Mouse (Mus musculus) limb, embryonic 14.5 days (tissue): Measurements from ENCODE around the gene Otub1. TPM values are rescaled to one million over a fixed set of nuclear protein-coding genes. Genes with fewer than 3 reads are reported as not detected.
A peak's percentile ranks its signal among the peaks of the same experiment; 100 is the strongest.

Experiments used
- ATAC-seq: fragments of 200-750 bp; cut with Nextera tagmentation; 2 replicates; pipeline ENCODE4 v1.8.0; 2017; ENCODE audit warnings: low read depth, moderate number of reproducible peaks, moderate TSS enrichment; ENCODE audit not compliant: low FRiP score
- DNase-seq: peaks from one replicate; pipeline ENCODE4 v3.0.0-alpha.2; 2015; ENCODE audit warnings: low spot score
- H3K27ac ChIP-seq: fragments of 300-500 bp; sonication (generic); replicated peaks from 2 replicates; pipeline ENCODE4 v1.5.1; 2014; ENCODE audit warnings: low read depth, mild to moderate bottlenecking, low read length, moderate library complexity, mixed read lengths
- H3K27me3 ChIP-seq: fragments of 300-500 bp; sonication (generic); 2 replicates; pipeline ENCODE4 v1.6.1; 2014; ENCODE audit warnings: low read length, mixed read lengths; ENCODE audit not compliant: control insufficient read depth, insufficient read depth
- H3K36me3 ChIP-seq: fragments of 300-500 bp; sonication (generic); 2 replicates; pipeline ENCODE4 v1.6.1; 2014; ENCODE audit warnings: mild to moderate bottlenecking, low read length, moderate library complexity, mixed read lengths; ENCODE audit not compliant: control insufficient read depth, insufficient read depth
- H3K4me1 ChIP-seq: fragments of 300-500 bp; sonication (generic); 2 replicates; pipeline ENCODE4 v1.6.1; 2014; ENCODE audit warnings: antibody characterized with exemption, low read length, mixed read lengths; ENCODE audit not compliant: control insufficient read depth, insufficient read depth
- H3K4me2 ChIP-seq: fragments of 300-500 bp; sonication (generic); replicated peaks from 2 replicates; pipeline ENCODE4 v1.6.1; 2014; ENCODE audit warnings: low read depth, mild to moderate bottlenecking, low read length, moderate library complexity; ENCODE audit not compliant: severe bottlenecking
- H3K4me3 ChIP-seq: fragments of 300-500 bp; sonication (generic); replicated peaks from 2 replicates; pipeline ENCODE4 v1.5.1; 2014; ENCODE audit warnings: low read length
- H3K9ac ChIP-seq: fragments of 300-500 bp; sonication (generic); 2 replicates; pipeline ENCODE4 v1.6.1; 2014; ENCODE audit warnings: mild to moderate bottlenecking, low read depth, low read length, moderate library complexity; ENCODE audit not compliant: severe bottlenecking
- H3K9me3 ChIP-seq: fragments of 300-500 bp; sonication (generic); 2 replicates; pipeline ENCODE4 v1.6.1; 2016; ENCODE audit warnings: low read length; ENCODE audit not compliant: control insufficient read depth
- POLR2A ChIP-seq: fragments of 200-500 bp; IDR thresholded peaks from 2 replicates; pipeline ENCODE4 v1.8.0; 2012; ENCODE audit warnings: inconsistent platforms, mild to moderate bottlenecking, moderate library complexity, borderline replicate concordance; ENCODE audit not compliant: insufficient read depth, insufficient read length; ENCODE audit errors: extremely low read depth
- WGBS: fragments of 180-500 bp; shearing (Covaris S2); extraction: QIAGEN DNeasy Blood & Tissue Kit; methylation state at CpG from one replicate; pipeline ENCODE4 v1.1.7; 2014; 5-methylcytosine and 5-hydroxymethylcytosine counted together
- polyA plus RNA-seq, 2 experiments: library from polyadenylated mRNA; depleted of rRNA in 1 of 2; stranded (reverse) in 1 of 2; unstranded in 1 of 2; fragments of >200 nt; fragmentation: Nextera tagmentation in 1 of 2; extraction: Ambion mirVana in 1 of 2; gene quantifications; 2 replicates each; pipeline versions ENCODE4 v1.2.1 to v1.2.3; 2012 to 2014

Gene Otub1
- polyA plus RNA-seq, 2 experiments: 157 to 203 TPM

DNA sequence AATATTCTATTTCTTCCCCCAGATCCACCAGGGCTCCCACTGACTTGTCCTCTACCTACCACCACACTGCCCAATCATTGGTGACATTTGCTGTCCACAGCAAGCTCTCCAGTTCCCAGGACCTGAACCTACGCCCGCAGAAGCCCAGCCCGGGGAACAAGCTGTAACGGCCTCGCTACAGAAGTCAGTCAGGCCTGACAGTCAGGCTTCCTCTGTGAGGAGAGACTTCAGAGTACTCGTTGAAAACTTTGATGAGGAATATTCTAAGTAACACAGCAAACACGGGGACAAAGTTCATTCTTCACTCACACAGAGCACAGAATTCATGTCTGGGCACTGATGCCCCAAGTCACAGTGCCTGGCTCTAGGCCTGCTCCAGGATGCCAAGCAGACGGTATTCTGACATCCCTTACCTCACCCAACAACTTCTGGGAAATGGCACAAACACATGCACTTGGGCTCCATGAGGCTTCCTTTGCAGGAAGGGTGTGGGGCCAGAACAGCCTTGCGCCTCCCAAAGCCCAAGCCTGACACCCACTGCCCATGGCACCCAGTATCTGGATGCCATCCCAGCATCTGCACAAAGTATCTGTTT, 19.1 kb upstream of the Otub1 start:
- no peaks in the 10 kb centered on the region for H3K27me3 ChIP-seq
- no peak overlapping the region for H3K27ac ChIP-seq
- H3K36me3 ChIP-seq: peaks cover 46% of the 10 kb centered on the region
- ATAC-seq: no peak
- no peak overlapping the region for H3K9ac ChIP-seq
- H3K9me3 ChIP-seq: no peaks in the 10 kb centered on the region
- no peak for TF ChIP-seq POLR2A
- no peak overlapping the region for H3K4me2 ChIP-seq
- DNase-seq: no peak
- no peak overlapping the region for H3K4me3 ChIP-seq
- H3K4me1 ChIP-seq: no peaks in the 10 kb centered on the region
- 83% methylated on average over 9 of the region's 9 CpGs for WGBS

DNA sequence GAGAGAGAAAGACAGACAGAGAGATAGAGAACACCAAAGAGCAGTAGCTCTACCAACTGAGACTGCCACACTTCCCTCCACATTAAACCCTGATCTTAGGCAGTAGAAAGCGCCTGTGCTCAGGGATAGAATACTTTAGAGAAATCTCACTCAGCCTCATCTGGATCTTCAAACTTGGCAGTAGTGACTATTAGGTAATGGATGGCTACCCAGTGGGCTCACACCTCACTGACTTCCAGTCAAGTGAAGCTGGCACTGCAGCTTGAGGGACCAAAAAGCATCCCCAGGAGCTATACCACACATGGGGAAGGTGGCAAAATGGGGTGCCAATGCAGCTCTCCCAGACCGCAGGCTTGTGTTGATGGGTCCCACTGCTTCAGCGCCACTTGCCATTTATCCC, 18.1 kb upstream of the Otub1 start:
- Histone ChIP-seq H3K9me3 (no peaks in the 10 kb centered on the region), H3K9ac (no peak overlapping the region), H3K27me3 (no peaks in the 10 kb centered on the region), H3K4me3 (no peak overlapping the region), H3K27ac (no peak overlapping the region), H3K4me1 (no peaks in the 10 kb centered on the region), H3K36me3 (peaks cover 37% of the 10 kb centered on the region), H3K4me2 (no peak overlapping the region)
- WGBS: 88% methylated on average over 3 of the region's 3 CpGs
- TF ChIP-seq POLR2A: no peak
- no peak for DNase-seq
- no peak for ATAC-seq

DNA sequence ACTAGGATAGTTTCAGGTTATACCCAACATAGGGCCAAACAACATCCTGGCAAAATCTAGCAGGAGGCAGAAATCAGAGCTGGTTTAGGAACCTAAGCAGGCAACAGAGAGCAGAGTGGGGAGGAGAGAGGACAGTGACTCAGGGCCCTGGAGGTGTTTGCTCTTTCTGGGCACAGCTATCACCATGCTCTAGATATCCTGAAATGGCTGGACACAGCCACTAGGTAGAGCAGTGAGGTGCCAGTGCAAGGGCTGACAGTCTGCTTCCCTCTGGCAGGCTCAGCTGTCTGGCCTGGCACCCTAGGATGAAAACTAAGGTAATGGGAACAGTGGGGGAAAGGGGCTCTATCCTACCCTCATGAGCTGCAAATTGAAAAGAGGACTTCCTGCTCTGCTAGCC, 17.4 kb upstream of the Otub1 start:
- Histone ChIP-seq H3K9me3 (no peaks in the 10 kb centered on the region), H3K4me1 (no peaks in the 10 kb centered on the region), H3K4me2 (no peak overlapping the region), H3K27me3 (no peaks in the 10 kb centered on the region), H3K27ac (no peak overlapping the region), H3K4me3 (no peak overlapping the region), H3K9ac (no peak overlapping the region), H3K36me3 (peaks cover 30% of the 10 kb centered on the region)
- TF ChIP-seq POLR2A: no peak
- DNase-seq (no peak), ATAC-seq (no peak)

DNA sequence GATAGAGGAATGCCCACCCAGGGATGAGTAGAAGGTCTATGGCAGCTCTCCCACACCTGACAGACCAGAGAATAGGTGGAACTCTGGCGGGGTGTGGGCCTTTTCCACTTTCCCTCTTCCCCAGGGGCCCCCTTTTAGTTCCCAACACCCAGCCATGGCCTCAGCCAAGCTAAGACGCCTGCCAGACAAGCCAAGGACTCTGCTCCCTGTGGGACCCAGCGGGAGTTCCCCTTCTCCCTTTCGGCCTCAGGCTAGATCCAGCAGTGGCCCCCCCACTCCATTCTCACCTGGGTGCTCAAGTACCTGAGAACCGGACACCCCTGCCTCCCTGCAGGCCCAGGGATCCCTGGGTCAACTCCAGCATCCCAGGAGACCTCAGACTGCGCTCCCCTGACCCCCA, 16.1 kb upstream of the Otub1 start:
- H3K27me3 ChIP-seq: no peaks in the 10 kb centered on the region
- H3K4me1 ChIP-seq: peaks cover 3% of the 10 kb centered on the region; the same call in 1 of the 2 replicates
- H3K4me2 ChIP-seq: no peak overlapping the region
- H3K36me3 ChIP-seq: peaks cover 17% of the 10 kb centered on the region
- no peak for ATAC-seq
- H3K9me3 ChIP-seq: no peaks in the 10 kb centered on the region
- no peak overlapping the region for H3K4me3 ChIP-seq
- H3K9ac ChIP-seq: no peak overlapping the region
- no peak overlapping the region for H3K27ac ChIP-seq
- WGBS: 87% methylated on average over 6 of the region's 6 CpGs
- no peak for TF ChIP-seq POLR2A
- DNase-seq: no peak

DNA sequence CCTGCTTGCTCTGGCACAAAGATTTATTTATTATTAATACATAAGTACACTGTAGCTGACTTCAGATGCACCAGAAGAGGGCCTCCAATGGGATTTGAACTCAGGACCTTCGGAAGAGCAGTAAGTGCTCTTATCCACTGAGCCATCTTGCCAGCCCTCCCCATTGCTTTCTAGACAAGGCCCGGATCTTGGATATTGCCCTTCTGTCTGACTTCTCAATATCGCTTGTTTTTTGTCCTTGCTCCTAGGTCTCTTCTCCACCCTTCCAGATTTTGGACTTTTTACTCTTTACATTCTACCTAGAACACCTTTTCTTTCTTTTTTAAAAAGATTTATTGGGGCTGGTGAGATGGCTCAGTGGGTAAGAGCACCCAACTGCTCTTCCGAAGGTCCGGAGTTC, 12.6 kb upstream of the Otub1 start:
- H3K27ac ChIP-seq: no peak overlapping the region
- 95% methylated on average over 5 of the region's 5 CpGs for WGBS
- no peak for TF ChIP-seq POLR2A
- no peak overlapping the region for H3K9ac ChIP-seq
- H3K9me3 ChIP-seq: no peaks in the 10 kb centered on the region
- DNase-seq (no peak), ATAC-seq (no peak)
- no peaks in the 10 kb centered on the region for H3K27me3 ChIP-seq
- H3K36me3 ChIP-seq: peaks cover 20% of the 10 kb centered on the region
- H3K4me3 ChIP-seq: no peak overlapping the region
- no peak overlapping the region for H3K4me2 ChIP-seq
- peaks cover 11% of the 10 kb centered on the region for H3K4me1 ChIP-seq

DNA sequence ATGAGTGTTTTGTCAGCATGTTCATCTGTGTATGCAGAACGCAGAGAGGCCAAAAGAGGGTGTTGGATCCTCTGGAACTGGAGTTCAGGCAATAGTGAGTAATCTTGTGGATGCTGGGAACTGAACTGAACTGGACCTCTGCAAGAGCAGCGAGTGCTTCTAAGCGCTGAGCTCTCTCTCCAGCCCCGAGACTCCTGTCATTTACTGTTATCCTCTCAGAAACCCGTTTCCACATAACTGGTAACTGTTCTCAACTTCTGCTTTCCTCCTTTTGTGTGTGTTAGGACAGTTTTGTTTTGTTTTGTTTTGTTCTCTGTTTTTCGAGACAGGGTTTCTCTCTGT, 11.8 kb upstream of the Otub1 start:
- Histone ChIP-seq H3K4me1 (peaks cover 11% of the 10 kb centered on the region), H3K4me3 (peak overlapping the region; percentile 83), H3K27me3 (no peaks in the 10 kb centered on the region), H3K36me3 (peaks cover 28% of the 10 kb centered on the region), H3K4me2 (peak overlapping the region; percentile 51), H3K9ac (no peak overlapping the region), H3K9me3 (no peaks in the 10 kb centered on the region), H3K27ac (no peak overlapping the region)
- DNase-seq: no peak
- ATAC-seq: no peak; the same call in 1 of the 2 replicates
- WGBS: 12% methylated on average over 6 of the region's 6 CpGs
- no peak for TF ChIP-seq POLR2A
